Mouse (Mus musculus) thymus, postnatal 0 days (tissue): ENCODE measurements at regions not wholly inside any gene's neighbourhood (a gene's known extent, or its start where the extent isn't known, plus 50 kb on each side); places are given as distances from the start of the nearest gene placed in this dataset.
A peak's percentile ranks its signal among the peaks of the same experiment; 100 is the strongest.

ENCODE experiments used
- DNase-seq: peaks from one replicate; pipeline ENCODE4 v3.0.0-alpha.2; 2015; ENCODE audit warnings: low spot score

GRCm38 (mm10) chr2:3940786-3941185, 76.7 kb upstream of the Frmd4a start:
- DNase-seq, result no peak

- no peak for DNase-seq
These were observed 76.0 kb upstream of the Frmd4a start for GRCm38 (mm10) chr2:3941496-3941895.

DNA sequence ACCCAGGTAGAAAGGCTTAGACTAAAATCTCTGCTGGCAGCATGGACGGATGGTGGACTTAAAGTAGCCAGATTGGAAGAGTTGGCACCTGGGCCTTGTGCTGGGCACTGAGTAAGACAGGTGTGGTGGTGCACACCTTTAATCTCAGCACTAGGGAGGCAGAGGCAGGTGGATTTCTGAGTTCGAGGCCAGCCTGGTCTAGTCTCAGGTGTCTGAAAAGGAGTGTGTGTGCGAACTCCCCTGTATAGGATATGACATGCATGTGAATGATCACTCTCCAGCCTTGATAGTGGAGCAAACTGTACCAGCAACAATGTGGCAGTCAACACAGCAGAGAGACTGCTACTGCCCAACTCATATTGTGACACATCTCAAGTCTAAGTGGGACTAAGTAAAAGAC, 70.1 kb upstream of the Frmd4a start:
- DNase-seq, result no peak

DNA sequence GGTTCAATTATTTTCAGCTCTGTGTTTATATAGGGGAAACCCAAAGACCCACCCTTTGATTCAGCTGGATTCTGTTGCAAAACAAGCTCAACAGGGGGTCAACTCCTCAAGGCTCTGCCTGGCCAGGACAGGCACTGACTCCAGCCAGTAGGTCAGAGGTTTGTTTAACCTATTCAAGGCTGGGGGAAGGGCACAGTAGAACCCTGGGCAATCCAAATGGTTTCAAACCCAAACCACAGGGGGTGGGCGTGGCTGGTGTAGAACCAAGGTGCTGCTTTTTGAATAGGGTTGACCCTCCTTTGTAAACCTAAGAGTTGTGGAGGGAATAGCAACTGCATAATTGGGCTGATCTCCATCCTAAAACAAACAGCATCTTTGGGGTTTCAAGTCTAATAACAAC, 69.2 kb upstream of the Frmd4a start:
- DNase-seq, result no peak

- no peak for DNase-seq
These were observed 60.0 kb upstream of the Frmd4a start for GRCm38 (mm10) chr2:3957491-3957890.

GRCm38 (mm10) chr2:3958065-3958641, 59.4 kb upstream of the Frmd4a start:
- DNase-seq, result no peak

DNA sequence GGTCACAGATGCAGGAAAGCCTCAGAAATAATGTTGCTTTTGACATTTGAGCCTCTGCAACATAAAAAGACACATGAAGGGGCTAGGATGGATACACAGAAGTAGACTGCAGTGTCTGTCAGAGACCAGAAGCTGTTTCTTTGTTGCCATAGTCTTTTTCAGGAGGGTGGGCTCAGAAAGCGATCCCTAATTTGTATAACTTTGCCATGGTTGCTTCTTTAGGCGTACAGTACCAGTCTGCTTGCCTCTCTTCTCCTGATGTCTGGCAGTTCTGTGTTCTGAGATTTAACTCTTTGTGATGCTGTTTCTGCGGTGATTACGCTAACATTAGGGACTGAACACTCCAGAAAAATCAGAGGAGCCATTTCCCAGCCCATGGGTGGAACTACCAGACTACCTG, 58.8 kb upstream of the Frmd4a start:
- no peak for DNase-seq

DNA sequence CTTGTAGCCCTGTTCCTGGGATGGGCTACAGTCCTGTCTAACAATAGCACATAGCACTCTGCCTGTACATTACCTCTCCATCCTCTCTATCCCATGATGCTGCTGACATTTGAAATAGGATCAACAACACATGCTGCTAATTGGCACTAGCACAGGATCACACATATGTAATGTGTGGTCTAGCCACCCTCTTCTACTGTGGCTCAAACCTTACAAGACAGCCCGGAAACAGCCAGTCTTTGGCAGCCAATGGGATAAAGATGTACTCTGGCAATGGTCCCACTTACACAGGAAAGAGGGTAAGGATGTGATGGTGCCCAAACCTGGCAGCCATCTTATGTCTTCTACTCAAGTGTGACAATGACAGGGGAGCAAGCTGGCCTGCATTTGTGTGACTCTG, 58.3 kb upstream of the Frmd4a start:
- DNase-seq, result no peak

DNA sequence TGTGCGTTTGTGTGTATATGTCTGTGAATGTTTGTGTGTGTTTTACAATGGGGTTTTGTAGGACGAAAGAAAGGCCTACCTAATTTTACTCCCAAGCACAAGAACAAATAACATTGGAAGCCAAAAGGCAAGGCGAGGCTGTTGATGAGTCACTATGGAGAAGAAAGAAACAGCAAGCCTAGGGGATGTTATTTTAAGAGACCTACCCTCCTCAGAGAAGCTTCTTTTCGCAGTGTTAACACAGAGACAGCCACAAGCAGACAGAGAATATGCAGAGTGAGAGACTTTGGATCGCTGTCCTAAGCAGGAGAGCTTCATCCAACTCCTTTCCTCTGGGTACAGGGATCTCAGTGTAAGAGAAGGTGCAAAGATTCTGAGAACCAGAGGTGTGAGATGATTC, 57.3 kb upstream of the Frmd4a start:
- DNase-seq, result no peak

- peak; percentile 84 for DNase-seq
These were observed 53.2 kb upstream of the Frmd4a start for GRCm38 (mm10) chr2:3964351-3964750.
